Mouse (Mus musculus): ENCODE results near the gene Nek4. TPM values are rescaled to one million over a fixed set of nuclear protein-coding genes. Genes with fewer than 3 reads are reported as not detected.

The Nek4 gene
- total and polyA plus RNA-seq, 2 experiments from 2014 or later = 14.0 to 14.9 TPM

DNA sequence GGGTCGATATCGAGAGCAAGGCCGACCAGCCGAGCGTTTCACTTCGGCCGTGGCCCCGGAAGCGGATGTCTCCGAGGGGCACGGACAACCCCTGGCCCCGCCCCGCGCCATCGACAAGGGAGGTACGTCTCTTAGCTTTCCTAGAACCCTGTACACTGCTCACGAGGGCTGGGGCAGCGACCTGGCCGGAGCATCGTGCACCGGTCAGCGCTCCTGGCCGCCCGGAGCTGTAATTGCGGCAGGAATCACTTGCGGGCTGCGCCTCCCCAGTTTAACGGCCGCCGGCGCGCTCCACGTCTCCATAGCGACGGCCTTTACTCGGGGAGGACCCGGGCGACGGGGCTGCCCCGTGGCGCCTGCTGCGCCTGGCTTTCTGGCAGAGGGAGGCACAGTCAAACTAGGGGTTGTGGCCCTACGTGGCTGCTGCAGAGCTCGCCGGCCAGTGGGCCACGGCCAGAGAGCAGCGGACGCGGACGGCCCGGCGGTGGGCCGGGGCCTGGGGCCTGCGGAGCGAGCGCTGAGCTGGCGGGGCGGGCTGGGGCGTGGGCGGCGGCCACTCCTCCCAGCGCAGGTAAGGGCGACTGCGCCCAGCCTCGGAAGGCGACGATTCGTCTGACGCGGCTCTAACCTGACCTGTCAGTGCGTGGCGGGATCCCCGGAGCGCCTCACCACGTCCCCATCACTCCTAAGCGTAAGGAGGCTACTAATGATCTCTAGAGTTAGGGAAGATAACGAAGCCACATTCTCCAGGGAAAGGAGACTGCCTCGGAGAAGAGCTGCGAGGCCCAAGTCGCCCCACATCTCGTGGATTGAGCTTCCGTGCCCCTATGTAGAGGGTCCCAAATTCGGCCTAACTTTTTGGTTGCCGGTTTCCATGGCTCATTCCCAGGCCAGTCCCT lies 50.4 kb downstream of the Nek4 start, which contains the start of the genes Glt8d1 and Spcs1:
Gene Glt8d1, plus strand, starts transcription at position 94 of the 899 bp plus-strand sequence.
Gene Spcs1, minus strand, starts transcription at position 366 of the 899 bp plus-strand sequence.
- Histone ChIP-seq H3K4me2 (ENCODE audit: low read depth) (peak within 1 kb of the TSS; percentile 75), H3K27ac (ENCODE audit: low read depth, low read length) (peak within 1 kb of the TSS; percentile 92), H3K4me3 (ENCODE audit: low read depth, low read length) (peak within 1 kb of the TSS; percentile 65), H3K36me3 (ENCODE audit: insufficient read depth) (peaks cover 5% of the 10 kb centered on the region), H3K9ac (peak within 1 kb of the TSS; percentile 84), H3K27me3 (ENCODE audit: insufficient read depth, low read length) (no peaks in the 10 kb centered on the region), H3K4me1 (ENCODE audit: insufficient read depth) (peaks cover 10% of the 10 kb centered on the region), H3K9me3 (ENCODE audit: low read length) (no peaks in the 10 kb centered on the region)
- DNase-seq (peak; percentile 86), ATAC-seq (peak; percentile 95)
- no peak for TF ChIP-seq CTCF (IDR thresholded peaks at IDR 0.05; ENCODE audit: low read depth)
- WGBS = 3% methylated on average over 70 of the region's 84 CpGs

DNA sequence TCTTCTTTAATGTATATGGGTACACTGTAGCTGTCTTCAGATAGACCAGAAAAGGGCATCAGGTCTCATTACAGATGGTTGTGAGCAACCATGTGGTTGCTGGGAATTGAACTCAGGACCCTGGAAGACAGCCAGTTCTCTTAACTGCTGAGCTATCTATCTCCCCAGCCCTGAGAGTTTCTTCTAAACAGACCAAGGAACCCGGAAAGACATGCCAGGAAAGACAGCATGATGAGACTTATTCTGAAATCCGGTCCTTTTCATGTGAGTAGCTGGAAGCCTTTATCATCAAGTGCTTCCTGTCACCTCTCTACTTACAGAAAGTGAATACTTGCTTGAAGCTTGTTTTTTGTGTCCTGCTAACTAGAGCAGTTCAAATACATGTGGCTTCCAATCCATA lies 53.4 kb downstream of the Nek4 start:
- Histone ChIP-seq H3K4me3 (ENCODE audit: low read depth, low read length) (no peak overlapping the region), H3K27ac (ENCODE audit: low read depth, low read length) (no peak overlapping the region), H3K4me1 (ENCODE audit: insufficient read depth) (peaks cover 10% of the 10 kb centered on the region), H3K36me3 (ENCODE audit: insufficient read depth) (peaks cover 26% of the 10 kb centered on the region), H3K27me3 (ENCODE audit: insufficient read depth, low read length) (no peaks in the 10 kb centered on the region), H3K9me3 (ENCODE audit: low read length) (no peaks in the 10 kb centered on the region), H3K4me2 (ENCODE audit: low read depth) (no peak overlapping the region), H3K9ac (no peak overlapping the region)
- no peak for TF ChIP-seq CTCF (IDR thresholded peaks at IDR 0.05; ENCODE audit: low read depth)
- ATAC-seq (no peak), DNase-seq (no peak)
- WGBS = 93% methylated on average over 2 of the region's 2 CpGs

DNA sequence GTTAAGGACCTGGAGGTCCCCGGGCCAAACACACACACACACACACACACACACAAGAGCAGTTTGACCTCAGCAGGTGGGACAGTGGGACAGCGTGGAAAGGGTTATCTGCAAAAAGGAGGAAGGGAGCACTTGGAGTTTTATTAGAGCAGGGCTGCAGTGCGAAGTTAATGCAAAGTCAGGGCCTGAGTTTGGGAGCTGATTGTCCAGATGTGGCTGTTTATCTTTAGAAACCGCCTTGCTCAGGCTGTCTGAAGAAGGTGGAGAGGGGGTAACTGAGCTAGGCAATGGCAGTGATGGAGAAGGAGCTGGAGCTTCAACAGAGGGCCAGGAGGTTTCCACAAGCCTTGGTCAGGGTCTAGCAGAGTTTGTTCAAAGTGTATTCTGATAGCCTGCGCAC lies 55.6 kb downstream of the Nek4 start:
- Histone ChIP-seq H3K4me3 (ENCODE audit: low read depth, low read length) (no peak overlapping the region), H3K27ac (ENCODE audit: low read depth, low read length) (no peak overlapping the region), H3K36me3 (ENCODE audit: insufficient read depth) (peaks cover 48% of the 10 kb centered on the region), H3K4me2 (ENCODE audit: low read depth) (no peak overlapping the region), H3K9ac (no peak overlapping the region), H3K9me3 (ENCODE audit: low read length) (no peaks in the 10 kb centered on the region), H3K4me1 (ENCODE audit: insufficient read depth) (peaks cover 7% of the 10 kb centered on the region), H3K27me3 (ENCODE audit: insufficient read depth, low read length) (no peaks in the 10 kb centered on the region)
- no peak for TF ChIP-seq CTCF (IDR thresholded peaks at IDR 0.05; ENCODE audit: low read depth)
- WGBS = 85% methylated on average over 5 of the region's 5 CpGs
- ATAC-seq (no peak), DNase-seq (no peak)

DNA sequence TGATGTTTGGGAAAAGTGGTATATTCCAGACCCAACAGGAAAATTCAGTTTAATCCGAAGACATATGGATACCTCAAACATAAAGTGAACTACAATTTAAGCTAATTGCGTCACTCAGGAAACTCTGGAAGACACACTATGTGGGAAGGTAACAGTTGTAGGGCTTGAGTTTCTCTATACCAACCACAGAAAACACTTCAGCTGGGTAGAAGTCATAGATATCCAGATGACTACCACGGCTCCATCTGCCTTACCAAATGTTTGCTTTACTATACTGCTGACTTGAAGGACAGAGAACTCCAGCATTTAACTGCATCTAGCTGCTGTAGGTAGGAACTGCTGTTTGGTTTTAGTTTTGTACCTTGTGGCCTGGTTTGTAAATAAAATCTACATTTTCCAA lies 60.4 kb downstream of the Nek4 start:
- DNase-seq = no peak
- no peaks in the 10 kb centered on the region for H3K4me1 ChIP-seq (ENCODE audit: insufficient read depth)
- H3K9ac ChIP-seq = no peak overlapping the region
- WGBS = 90% methylated on average over 3 of the region's 3 CpGs
- H3K9me3 ChIP-seq (ENCODE audit: low read length) = no peaks in the 10 kb centered on the region
- no peak for TF ChIP-seq CTCF (IDR thresholded peaks at IDR 0.05; ENCODE audit: low read depth)
- H3K27me3 ChIP-seq (ENCODE audit: insufficient read depth, low read length) = no peaks in the 10 kb centered on the region
- ATAC-seq = no peak
- no peak overlapping the region for H3K4me2 ChIP-seq (ENCODE audit: low read depth)
- H3K4me3 ChIP-seq (ENCODE audit: low read depth, low read length) = no peak overlapping the region
- H3K27ac ChIP-seq (ENCODE audit: low read depth, low read length) = no peak overlapping the region
- peaks cover 91% of the 10 kb centered on the region for H3K36me3 ChIP-seq (ENCODE audit: insufficient read depth)

DNA sequence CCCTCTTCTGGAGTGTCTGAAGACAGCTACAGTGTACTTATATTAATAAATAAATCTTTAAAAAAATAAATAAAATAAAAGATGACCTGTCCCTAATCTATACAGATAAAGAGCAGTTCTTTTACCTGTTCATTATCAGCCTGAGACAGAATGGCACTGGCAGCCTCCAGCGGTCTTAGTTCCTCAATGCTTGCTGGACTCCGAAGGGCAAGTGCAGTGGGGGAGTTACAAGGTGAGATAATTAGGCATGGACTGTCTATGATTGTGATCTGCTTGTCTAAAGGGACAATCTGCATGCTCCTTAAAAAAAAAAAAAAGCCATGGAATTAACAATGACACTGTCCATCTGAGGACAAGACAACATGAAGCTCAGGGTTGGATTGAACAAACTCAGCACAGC lies 62.8 kb downstream of the Nek4 start:
- 97% methylated on average over 2 of the region's 2 CpGs for WGBS
- Histone ChIP-seq H3K9me3 (ENCODE audit: low read length) (no peaks in the 10 kb centered on the region), H3K36me3 (ENCODE audit: insufficient read depth) (peaks cover 79% of the 10 kb centered on the region), H3K4me1 (ENCODE audit: insufficient read depth) (0 out of 2 replicates have a peak, but pooled peaks cover 5% of the 10 kb centered on the region), H3K4me2 (ENCODE audit: low read depth) (no peak overlapping the region), H3K9ac (no peak overlapping the region), H3K27ac (ENCODE audit: low read depth, low read length) (no peak overlapping the region), H3K27me3 (ENCODE audit: insufficient read depth, low read length) (no peaks in the 10 kb centered on the region), H3K4me3 (ENCODE audit: low read depth, low read length) (no peak overlapping the region)
- ATAC-seq = no peak
- no peak for TF ChIP-seq CTCF (IDR thresholded peaks at IDR 0.05; ENCODE audit: low read depth)
- no peak for DNase-seq

DNA sequence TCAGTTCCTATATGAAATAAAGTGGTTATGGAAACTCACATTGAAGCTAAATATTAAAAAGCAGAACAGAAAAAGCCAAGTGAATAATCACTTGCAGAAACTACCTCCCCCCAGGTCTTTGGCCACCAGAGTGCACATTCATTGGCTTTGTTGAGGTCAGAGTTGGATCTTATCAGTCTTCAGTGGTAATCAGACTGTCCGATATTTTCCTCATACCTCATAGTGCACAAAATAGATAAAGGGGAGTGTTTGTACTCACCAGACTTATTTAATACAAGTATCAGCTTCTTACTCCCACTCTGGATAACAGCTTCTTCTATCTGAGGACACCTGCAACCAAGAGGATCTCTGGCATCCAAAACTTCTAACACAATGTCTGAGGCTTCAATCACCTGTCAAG lies 64.9 kb downstream of the Nek4 start:
- no peak for TF ChIP-seq CTCF (IDR thresholded peaks at IDR 0.05; ENCODE audit: low read depth)
- Histone ChIP-seq H3K9me3 (ENCODE audit: low read length) (no peaks in the 10 kb centered on the region), H3K27ac (ENCODE audit: low read depth, low read length) (no peak overlapping the region), H3K36me3 (ENCODE audit: insufficient read depth) (peaks cover 59% of the 10 kb centered on the region), H3K27me3 (ENCODE audit: insufficient read depth, low read length) (no peaks in the 10 kb centered on the region), H3K9ac (no peak overlapping the region), H3K4me3 (ENCODE audit: low read depth, low read length) (no peak overlapping the region), H3K4me1 (ENCODE audit: insufficient read depth) (peaks cover 15% of the 10 kb centered on the region; the same call in 1 of the 2 replicates), H3K4me2 (ENCODE audit: low read depth) (no peak overlapping the region)
- DNase-seq (no peak), ATAC-seq (no peak)
- WGBS = 90% methylated on average over 1 of the region's 1 CpGs

DNA sequence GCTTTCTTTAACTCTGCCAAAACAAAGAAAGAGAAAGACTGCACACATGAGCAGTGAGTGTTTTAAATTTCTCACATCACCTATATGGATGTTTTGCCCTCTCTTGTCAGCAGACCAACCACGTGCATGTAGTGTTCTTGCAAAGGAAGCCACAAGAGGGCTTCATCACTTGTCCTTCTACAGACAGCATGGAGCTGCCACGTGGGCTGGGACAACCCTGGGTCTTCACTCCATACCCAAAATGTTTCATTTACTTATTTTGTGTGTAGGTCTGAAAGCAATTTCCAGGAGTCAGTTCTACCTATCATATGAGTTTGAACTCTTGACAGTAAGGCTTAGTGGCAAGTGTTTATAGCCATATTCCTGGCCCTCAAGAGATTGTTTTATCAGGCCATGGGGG lies 66.7 kb downstream of the Nek4 start:
- Histone ChIP-seq H3K9ac (peak overlapping the region; percentile 84), H3K27me3 (ENCODE audit: insufficient read depth, low read length) (no peaks in the 10 kb centered on the region), H3K9me3 (ENCODE audit: low read length) (no peaks in the 10 kb centered on the region), H3K27ac (ENCODE audit: low read depth, low read length) (no peak overlapping the region), H3K4me2 (ENCODE audit: low read depth) (peak overlapping the region; percentile 80), H3K36me3 (ENCODE audit: insufficient read depth) (peaks cover 49% of the 10 kb centered on the region), H3K4me3 (ENCODE audit: low read depth, low read length) (peak overlapping the region; percentile 87), H3K4me1 (ENCODE audit: insufficient read depth) (peaks cover 15% of the 10 kb centered on the region; the same call in 1 of the 2 replicates)
- DNase-seq (peak; percentile 31), ATAC-seq (peak; percentile 21; the same call in 1 of the 2 replicates)
- 2% methylated on average over 2 of the region's 2 CpGs for WGBS
- peak; percentile 40 for TF ChIP-seq CTCF (IDR thresholded peaks at IDR 0.05; ENCODE audit: low read depth)
